Mouse (Mus musculus) brain, adult 2 months (tissue): Measurements from ENCODE around the gene Mccc1.

ENCODE experiments used
- DNase-seq: peaks from one replicate; pipeline ENCODE4 v3.0.0; 2011; ENCODE audit warnings: low read depth, low spot score

Gene Mccc1

DNA sequence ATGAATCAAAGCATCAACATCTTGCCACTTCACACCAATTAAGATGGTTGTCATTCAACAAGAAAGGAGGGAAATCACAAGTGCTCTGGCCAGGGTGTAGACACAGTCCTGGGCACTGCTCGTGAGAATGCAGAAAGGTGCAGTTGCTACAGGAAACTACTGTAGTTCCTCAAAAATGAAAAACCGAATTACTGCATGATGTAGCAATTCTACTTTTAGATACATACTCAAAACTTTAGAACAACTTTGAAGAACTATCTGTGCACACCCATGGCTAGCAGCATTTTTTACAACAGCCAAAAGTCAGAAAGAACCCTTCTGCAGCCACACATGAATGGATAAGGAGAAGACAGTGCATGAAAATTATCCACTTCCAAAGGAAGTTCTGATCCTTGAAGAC is 34.0 kb downstream of the Mccc1 start:
- no peak for DNase-seq

DNA sequence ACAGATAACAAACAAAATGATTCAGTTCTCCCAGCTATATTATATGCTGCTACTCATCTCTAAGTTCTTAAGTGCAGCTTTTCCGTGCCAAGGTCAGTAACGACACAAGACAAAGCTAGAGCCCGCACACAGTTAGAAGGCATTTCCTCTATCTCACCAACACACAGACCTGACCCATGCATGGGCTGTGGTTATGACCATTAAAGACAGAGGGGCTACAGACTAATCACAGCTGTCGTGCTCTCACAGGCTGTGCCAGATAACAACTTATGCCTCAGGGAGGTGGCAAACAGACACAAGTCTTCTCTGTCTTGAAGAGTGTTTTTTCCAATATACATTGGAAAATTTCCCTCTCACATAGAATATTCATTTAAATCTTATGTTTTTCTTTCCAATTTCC is 35.5 kb downstream of the Mccc1 start:
- no peak for DNase-seq

DNA sequence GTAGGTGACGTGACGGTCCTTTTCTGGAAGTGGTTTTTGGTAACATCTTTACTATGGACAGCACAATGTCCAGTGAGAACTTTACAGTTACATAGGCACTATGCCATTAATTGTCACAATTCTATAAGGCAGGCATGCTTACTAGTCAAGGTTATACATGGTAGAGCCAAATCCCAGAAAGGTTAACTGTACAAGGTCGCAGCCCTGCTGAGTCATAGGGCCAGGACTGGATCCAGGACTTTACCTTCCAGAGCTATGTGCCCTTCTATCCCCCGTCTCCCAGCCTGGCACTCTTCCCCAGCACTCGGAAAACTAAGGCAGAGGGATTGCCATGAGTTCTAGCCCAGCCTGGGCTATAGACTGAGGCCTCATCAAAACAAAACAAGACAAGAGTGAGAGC is 36.6 kb downstream of the Mccc1 start:
- DNase-seq, result no peak

DNA sequence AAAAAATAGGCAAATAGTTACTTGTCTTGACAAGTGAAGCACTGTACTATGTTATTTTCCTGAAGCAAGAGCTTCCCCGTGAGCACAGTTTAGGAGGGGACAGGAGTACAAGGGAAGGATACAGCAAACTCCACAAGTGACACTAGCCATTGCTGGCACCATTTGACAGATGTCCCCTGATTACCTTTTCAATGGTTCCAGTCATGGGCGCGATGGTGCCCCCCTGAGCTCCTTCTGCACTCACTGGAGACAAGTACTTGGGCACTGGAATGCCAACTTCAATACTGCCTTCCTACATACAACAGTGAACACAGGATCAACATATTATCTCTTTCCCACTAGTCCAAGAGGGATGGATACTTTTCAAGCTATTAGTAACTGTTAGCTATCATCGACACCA is 37.1 kb downstream of the Mccc1 start:
- no peak for DNase-seq

- DNase-seq, result no peak
Observed at GRCm38 (mm10) chr3:35962967-35963366, 37.5 kb downstream of the Mccc1 start.

GRCm38 (mm10) chr3:35957230-35957629 is 43.2 kb downstream of the Mccc1 start:
- no peak for DNase-seq

DNA sequence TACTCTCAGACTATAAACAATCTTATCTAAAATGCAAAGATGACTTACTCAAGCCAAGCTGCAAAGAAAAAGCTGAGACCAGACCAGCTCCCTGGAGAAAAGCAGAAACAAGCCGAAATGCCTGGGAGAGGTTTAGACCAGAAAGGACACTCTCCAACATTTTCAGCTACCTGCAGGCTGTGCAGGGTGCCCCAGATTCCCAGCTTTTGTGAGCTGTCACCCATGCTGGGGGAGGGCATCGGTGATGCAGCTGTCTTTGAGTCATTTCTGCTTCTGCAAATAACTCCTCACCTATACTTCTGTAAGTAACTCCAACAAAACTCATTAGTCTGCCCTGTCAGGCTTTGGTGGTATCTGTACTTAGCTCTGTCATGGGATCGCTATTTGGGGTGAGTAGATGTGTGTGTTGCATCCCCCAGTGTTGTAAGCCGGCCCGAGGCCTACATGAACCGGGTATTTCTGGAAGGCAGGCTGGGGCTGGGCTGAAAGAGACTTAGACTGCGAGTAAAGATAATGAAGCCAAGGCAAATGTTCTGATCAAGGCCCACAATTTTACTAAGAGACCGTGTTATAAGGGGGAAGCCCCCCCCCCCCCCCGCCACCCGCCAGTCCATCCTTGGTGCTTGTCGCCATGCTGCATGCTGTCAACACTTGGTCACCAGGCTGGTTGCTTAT is 45.4 kb downstream of the Mccc1 start:
- peak; percentile 65 for DNase-seq

- DNase-seq, result no peak
Observed at GRCm38 (mm10) chr3:35953816-35954215, 46.7 kb downstream of the Mccc1 start.

DNA sequence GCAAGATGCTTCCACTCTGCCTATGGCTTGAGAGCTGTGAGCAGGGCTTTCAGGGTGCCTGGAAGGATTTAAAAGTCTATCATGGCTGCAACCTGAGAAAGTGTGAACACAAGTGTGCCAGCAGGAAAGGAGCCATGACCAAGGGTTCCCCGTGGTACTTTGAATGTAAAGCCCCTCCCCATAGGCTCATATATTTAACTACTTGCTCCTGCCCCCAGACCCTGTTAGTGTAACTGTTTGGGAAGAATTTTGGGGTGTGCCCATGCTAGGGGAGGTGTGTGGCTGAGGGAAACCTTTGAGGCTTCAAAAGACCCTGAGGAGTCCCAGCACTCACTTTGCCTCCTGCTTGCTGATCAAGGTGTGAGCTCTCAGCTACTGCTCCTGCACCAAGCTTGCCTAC is 47.3 kb downstream of the Mccc1 start:
- no peak for DNase-seq

- DNase-seq, result no peak
Observed at GRCm38 (mm10) chr3:35948197-35948596, 52.3 kb downstream of the Mccc1 start.

DNA sequence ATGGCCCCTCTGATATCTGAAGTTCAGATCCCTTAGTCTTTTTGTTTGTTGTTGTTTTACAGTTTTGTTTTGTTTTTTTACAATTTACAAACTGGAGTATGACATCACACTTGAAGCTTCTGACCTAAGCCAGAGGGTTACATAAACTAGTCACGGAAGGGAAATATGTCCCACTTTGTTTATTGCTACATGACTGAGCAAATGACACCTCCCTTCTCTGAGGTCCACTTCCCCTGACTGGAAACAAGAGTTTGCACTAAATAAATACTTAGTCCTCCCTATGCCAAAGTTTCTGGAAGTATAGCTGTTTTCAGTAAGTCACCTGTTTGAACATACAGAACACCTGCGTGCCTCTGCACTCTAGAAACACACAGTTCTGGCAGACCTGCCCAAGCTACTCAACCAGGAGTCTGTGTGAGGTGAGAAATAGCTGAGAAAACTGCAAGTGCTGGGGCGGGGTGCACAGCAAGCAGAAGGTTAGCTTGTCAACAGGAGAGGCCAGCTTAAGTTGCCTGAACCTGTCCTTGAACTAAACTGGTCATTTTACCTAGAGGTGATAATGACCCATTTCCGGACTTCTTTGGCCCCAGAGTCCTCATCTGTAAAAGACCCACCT is 59.9 kb downstream of the Mccc1 start:
- DNase-seq, result no peak

DNA sequence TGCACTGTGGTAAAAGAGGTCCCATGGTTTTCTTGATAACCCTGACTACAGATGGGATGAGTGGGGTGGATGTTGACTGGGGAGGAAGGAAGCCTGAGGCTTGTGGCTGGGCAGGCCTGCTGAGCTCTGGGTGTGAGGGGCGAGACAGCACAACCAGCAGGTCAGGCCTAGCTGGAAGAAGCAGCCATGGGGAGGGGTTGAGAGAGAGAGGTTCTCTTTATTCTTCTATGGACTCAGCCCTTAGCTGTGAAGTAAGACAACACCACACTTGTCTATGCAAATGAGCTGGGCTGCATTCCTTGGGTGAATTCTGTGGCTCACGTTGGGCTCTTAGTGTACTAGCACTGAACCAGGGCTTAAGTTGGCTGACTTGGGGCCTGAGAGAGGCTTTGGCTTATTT is 60.4 kb downstream of the Mccc1 start:
- no peak for DNase-seq

DNA sequence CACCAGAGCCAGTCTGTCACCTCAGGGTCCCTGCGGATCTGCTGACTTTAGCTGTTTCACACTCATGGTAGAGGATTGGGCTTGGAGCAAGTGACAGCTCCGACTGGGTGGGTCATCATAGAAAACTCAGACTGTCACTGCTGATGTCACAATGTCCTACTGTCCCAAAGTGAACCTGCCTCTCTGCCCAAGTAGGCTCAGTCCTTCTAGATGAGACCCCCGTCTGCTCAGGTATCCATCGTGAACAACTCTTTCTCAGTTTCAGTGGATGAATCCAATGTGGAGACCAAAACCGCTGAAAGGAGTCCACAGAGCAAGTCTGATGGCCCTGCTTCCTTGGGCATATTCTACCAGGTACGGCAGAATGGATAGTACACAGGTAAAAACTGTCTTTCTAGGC is 63.1 kb downstream of the Mccc1 start, which contains the start of gene Dcun1d1:
Gene Dcun1d1 (minus strand): TSS at position 101 of the 400 bp plus-strand sequence.
- no peak for DNase-seq

DNA sequence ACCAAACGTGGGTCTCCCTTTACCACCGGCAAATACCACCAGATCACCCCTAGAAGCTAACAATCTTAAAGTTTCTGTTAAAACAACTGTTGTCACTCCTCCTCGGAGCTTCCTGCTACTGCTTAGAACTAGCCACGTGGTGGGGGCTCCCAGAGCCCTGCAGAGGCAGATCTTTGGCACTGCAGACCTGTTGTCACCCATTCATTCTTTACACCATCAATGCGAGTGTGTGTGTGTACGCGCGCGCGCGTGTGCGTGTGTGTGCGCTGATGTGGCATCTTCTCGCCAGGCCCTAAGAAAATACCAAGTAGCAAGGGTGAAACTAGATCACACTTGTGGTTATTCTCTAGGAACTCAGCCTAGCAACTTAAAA is 67.1 kb downstream of the Mccc1 start:
- DNase-seq, result peak; percentile 61

GRCm38 (mm10) chr3:35932735-35933404 is 67.6 kb downstream of the Mccc1 start:
- peak; percentile 81 for DNase-seq

DNA sequence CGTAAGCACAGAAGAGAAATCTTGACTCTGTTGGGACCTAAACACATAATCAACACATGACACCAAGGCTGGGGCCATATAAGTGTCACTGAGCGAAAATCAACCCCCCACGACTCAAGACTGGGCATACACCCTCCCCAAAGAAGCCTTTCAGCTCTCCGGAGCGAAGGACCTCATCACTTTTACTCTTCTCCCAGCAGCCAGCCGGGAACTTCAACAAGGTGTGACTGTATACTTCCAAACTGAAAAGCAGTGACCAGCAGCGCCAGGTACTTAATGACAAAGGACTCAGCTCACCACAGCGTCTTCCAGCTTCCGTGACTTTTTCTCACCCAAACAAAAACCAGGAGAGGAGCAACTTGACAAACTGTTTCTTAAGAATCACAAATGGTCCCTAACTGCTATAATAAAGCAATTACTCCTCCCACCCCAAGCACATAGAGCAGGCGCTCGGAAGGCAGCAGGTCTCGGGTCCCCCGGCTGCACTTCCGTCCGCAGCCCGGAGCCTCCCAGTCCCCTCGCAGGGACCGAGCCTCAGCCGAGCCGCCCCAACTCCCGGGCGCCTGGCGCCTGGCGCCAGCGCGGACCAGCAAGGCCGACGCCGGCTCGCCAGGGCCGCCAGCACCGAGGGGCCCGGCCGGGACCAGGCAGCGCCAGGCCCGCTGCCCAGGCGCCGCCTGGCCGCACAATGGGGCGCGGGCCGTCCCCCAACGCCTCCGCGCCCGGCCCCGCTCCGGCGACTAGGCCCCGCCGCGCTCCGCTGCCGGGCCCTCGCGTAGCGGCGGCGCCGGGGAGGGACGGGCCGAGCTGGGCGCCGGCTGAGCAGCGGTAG is 68.4 kb downstream of the Mccc1 start:
- DNase-seq, result peak; percentile 72

DNA sequence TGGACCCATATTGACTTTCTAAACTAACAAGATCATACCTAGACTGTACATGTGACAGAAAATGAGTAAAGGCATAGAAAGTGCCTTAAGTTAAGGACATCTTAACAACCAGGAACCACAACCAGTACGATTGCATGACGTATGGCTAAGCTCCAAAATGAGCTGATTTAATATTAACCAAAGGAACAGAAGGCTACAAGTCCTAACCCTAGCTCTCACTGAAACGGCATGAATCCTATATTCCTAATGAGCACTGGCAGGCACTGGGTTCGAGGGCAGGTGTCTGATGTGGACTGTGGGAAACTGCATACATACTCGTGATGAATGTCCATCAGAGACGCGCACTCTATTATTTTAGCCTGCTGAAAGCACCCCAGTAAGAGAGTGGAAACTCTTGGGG is 69.1 kb downstream of the Mccc1 start:
- DNase-seq, result no peak

GRCm38 (mm10) chr3:35929831-35930230 is 70.6 kb downstream of the Mccc1 start:
- no peak for DNase-seq

DNA sequence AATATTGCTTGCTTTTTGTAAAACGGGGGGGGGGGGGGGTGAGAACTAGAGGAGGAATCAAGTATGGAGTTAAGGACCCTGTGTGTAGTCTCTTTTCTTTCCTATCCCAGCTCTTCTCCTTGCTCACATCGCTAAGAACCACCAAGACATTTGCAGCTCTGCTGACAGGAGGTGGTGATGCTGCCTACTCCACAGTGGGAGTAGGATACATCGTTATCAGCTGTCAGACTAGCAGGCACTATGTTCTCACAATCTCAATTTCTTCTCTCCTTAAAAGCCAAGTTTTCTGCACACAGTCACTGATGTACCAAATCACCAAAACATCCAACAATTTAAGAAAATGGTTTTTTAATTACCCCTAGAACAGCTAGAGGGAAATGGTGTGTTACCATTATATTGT is 71.1 kb downstream of the Mccc1 start:
- peak; percentile 68 for DNase-seq

- DNase-seq, result no peak
Observed at GRCm38 (mm10) chr3:35925852-35926251, 74.6 kb downstream of the Mccc1 start.

DNA sequence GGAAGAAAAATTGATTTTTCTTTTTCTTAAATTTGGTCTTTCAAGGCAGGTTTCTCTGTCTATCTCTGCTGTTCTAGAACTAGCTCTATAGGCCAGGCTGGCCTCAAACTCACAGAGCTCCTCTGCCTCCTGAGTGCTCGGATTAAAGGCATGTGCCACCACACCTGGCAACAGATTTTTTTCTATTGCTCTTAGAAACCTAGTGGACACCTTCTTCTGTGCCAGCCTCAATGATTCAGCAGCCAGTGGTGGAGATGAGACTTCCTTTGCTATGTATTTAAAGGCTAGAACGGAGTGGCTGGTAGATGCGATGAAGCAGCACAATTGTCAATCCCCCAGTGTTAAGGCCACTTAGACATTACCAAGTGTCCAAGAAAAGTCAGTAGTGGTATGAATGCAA is 76.5 kb downstream of the Mccc1 start:
- no peak for DNase-seq

DNA sequence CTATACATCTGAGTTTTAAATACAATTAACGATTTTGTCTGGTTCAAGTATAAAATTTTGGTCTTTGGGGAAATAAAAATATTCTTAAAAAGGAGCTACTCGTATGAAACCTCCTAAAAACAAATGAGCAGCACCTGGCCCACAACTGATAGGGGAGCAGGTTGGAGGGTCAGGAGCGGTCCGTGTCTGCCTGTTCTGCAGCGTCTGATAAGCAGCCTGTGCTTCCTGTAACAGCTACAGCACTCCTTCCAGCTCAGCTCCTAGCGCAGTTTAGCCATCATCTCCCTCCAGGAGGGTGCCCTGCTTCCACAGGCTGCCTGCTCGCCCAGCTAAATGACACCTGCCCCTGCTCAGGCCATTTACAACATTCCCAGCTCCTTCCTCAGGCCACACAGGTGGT is 77.0 kb downstream of the Mccc1 start:
- DNase-seq, result no peak
